Mouse (Mus musculus) E14TG2a.4 (cell line): Measurements from ENCODE around the gene 1110059E24Rik.

Experiments
- CTCF ChIP-seq: conservative IDR thresholded peaks from 2 replicates; pipeline ENCODE4 v1.5.1; 2014; ENCODE audit warnings: low read length
- POU5F1 ChIP-seq: IDR thresholded peaks from 2 replicates; pipeline ENCODE4 v1.6.1; 2014; ENCODE audit warnings: low read length, borderline replicate concordance

DNA sequence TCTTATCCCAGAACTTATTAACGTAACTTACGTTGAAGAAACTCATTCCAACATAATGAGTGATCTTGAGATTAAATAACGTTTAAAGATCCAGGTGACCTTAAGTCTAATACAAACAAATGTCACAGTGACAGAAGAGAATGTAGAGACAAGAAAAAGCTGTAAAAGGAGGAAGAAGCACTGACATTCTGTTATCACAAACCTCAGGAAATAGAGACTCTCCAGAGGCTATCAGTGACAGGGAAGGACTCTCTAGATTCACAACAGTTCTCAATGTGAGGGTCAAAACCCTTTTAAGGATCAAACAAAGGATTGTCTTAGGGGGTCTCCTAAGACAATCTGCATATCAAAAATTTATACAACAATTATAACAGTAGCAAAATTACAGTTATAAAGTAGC lies 115.7 kb downstream of the 1110059E24Rik start:
- TF ChIP-seq CTCF (no peak), POU5F1 (no peak)
